Mouse (Mus musculus) fat pad, adult 2 months (tissue): Measurements from ENCODE around the gene Ubxn6.

Experiments
- DNase-seq: peaks from one replicate; pipeline ENCODE4 v3.0.0-alpha.2; 2011; ENCODE audit warnings: low read depth, low spot score; ENCODE audit errors: extremely low read depth

Gene Ubxn6

DNA sequence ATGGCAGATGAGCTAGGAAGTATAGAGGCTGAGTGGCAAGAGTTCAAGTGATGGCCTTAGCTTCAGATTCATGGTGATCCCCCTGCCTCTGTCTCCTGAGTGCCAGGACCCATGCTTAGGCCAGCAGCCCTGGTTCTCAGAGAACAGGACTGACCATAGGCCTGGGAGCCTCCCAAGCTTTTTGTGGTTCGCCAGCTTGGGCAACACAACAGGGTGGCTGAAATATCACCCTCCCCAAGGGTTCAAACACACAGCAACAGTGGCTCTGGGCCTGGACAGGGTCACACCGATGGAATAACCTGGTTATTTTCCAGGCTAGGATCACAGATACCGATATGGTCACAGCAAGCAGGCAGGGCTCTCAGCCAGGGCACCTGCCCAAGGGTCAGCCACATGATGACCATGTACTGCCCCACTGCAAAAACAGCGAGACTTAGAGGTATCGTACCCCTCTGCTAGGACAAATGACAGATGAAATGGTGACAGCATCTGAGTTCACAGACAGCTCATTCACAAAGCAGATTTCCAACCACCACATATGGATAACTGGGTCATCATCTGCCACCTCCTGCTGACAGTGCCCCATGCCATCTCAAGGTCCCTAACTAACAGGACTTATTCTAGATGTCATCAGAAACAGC, 46.9 kb downstream of the Ubxn6 start:
- DNase-seq, result no peak

- DNase-seq, result no peak
These were observed 47.9 kb downstream of the Ubxn6 start for GRCm38 (mm10) chr17:56026881-56027280.

DNA sequence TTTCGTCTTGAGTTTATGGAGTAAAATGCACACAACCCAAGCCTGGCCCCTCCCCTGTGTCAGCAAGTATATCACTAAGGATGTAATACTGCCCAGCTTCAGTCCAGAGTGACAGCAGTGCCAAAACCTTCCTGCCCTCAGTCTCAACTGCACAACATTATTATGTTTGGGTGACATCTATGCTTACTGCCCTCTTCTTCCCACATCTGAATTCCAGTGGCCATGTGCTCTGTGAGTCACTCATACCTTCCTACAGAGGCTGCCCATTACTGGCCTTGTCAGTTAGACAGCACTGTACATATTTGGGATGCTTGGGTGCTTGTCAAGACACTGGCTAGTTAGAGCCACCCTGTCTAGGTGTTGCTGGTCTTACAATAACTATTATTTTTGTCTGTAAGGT, 48.5 kb downstream of the Ubxn6 start:
- DNase-seq, result no peak

- no peak for DNase-seq
These were observed 49.9 kb downstream of the Ubxn6 start for GRCm38 (mm10) chr17:56024931-56025330.

- DNase-seq, result no peak
These were observed 50.4 kb downstream of the Ubxn6 start for GRCm38 (mm10) chr17:56024476-56024875.

- DNase-seq, result no peak
These were observed 51.4 kb downstream of the Ubxn6 start for GRCm38 (mm10) chr17:56023386-56023785.

- no peak for DNase-seq
These were observed 51.9 kb downstream of the Ubxn6 start for GRCm38 (mm10) chr17:56022989-56023290.

- DNase-seq, result no peak
These were observed 52.5 kb downstream of the Ubxn6 start for GRCm38 (mm10) chr17:56022131-56022988.

DNA sequence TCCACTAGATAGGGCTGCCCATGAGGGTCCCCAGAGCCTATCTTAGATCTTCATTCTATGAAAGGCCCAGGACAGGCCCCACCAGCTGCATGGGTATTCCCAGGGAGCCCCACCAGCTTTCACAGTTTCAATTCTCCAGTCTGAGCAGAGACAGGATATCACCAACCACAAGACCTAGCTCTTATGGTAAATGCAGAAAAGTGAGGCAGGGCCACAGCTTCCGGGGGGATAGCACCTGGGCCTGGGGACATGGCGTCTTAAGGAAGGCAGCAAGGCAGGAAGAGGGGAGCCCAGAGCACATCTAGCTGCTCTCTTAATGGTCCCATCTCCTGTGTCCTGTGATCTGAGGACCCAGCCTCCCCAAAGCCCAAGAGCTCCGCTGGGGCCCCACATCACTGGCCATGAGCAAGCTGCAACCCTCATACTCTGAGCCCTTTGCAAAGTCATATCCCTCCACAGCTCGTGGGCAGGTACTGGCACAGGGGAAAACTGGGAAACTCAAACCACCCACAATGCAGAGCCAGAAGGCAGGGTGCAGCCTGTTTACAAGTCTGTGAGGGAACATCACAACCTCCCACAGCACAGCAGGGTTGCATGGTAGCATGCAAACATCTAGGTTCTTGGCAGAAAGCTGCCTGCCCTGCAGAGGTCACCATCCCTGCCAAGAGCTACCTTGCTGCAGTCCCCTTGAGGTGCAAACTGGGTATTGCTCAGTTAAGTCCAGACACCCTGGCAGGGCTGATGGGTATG, 53.5 kb downstream of the Ubxn6 start:
- no peak for DNase-seq

DNA sequence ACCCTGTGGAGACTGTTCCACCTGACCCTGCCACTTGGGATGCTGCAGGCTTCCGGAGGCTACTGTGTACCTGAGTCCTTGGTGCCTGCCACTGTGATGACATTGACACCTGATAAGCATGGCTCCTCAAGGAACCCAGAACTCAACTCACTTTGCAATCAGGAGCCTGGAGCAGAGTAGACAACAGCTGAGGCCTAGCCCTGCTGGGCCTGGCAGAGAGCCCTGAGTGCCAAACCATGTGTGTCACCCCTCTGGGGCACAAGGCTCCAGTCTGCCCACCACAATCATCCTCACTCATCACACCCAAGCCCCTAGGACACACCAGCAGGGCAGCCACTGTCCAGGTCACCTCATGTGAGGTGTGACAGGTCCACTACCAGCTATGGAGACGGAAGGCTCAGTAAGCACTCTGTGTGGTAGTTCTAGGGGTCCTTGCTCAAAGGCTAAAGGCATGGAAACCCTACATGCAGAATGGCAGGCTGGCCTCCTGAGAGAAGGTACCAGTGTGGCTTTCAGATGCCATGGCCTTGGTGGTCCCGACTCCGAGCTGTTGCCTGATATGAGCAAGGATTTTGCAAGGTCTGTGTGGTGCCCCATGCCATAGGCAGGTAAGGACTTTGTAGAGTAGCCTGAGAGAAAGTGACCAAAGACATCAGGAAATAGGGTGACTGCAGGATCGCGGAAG, 54.3 kb downstream of the Ubxn6 start:
- no peak for DNase-seq

DNA sequence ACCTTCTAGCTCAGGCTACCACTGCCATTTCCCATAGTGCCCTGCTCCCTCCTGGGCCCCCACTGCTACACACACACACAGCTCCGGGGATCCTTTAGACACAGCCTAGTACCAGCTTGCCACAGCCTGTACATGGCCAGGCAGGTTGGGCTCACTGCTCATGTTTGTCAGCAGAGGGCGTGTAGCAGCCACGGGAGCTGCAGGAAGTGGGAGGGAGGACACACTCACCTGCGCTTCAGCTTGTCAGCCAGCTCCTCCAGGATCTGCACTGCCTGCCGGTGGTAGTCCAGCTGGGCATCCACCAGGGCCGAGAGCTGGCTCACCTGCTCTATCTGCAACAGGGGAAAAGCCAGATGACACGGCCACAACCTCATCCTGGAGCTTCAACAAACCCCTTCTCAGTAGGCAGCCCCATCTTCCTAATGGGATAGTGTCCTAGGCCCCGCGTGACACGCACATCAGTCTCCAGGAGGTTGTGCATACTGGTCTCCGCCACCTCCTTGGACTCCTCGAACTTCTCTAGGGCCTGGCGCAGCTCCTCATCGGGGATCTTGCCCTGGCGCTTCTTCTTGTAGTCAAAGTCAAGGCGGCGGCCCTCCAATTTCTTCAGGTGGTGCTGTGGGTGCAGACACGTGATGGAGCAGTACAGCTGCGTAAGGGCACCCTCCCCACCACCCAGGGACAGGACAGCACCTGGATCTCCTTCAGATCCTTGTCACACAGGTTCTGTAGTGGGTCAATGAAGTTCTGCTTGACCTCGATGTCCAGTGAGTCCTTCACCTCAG, 56.3 kb downstream of the Ubxn6 start:
- DNase-seq, result no peak

DNA sequence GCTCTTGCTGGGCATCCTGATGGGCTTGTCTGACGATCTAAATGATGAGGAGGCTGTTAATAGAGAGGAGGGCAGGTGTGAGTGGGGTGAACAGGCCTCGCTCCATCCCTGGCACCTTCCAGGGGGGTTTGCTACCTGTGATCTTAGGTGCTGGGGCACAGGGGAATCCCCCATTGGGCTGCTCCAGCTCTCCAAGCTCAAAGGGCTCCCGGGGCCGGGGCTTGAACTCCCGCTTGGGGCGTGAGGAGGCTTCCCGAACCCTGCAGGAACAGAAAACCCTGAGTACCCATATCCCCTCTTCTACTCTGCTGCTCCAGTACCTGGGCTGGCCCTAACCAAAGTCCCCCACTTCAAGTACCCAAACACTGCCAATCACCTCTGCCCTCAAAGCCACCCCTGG, 57.0 kb downstream of the Ubxn6 start:
- DNase-seq, result no peak
